Mouse (Mus musculus): Measurements from ENCODE around the gene Armc10.
A peak's percentile ranks its signal among the peaks of the same experiment; 100 is the strongest.
"Not testable (repeated sequence)": the region's sequence is repeated elsewhere in the genome, so short reads cannot be mapped to it uniquely, and the experiment has no call there.

Armc10 gene

DNA sequence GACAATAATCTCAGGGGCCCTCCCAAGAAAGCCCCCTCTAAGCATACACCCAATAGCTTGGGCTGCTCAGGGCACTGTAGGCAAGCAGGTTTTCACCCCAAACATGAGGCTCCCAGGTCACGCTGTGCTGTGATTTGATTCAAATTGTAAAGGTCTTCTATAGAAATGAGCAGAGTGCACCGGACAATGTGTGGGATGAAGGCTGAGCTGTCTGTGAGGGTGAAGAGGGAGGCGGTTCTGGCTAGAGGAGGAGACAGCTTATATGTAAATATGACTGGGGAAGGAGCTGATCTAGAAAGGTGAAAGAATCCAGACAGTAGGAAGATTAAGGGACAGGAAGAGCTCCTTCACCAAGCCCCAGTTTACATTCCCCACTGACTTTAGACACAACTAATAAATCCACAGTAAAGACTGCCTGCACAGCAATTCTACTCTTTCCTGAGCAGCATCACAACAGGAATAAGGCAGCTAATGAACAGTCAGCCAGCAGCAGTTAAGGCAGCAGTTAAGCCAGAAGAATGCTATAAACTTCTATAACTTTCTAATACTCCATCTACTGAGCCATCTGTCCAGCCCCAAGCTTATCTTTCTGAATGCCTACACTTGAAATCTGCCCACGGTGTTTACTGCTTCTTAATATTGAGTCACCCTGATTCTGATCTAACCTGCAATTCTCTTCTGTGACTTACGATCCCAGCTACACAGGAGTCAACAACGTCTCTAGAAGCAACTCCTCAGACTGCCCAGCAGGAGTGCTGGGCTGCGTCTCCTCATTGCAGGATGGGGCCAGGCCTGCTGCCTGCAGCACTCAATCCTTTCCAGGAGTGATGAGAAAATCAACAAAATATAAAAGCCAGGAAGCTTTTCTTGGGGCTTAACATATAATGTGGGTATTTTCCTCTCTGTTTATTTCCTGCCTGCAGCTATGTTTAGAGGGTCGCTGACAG, 21.9 kb downstream of the Armc10 start:
- no peak for DNase-seq (ENCODE audit: low spot score)

DNA sequence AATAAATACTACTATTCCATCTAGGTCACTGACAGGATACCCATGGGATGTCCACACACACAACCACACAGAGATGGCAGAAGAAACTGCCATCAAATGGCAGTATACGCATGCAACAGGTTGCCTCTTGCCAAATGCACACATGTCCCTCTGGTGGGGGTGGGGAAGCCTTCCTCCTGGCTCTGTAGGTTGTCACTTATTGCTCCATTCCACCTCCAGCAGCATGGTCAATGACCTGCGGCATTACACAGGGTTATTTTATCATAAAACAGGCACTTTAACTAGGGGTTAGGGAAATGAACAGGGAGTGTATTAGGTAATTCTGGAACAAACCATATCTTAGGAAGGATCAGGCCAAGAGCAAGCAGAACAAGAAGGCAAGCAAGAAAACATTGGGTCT, 23.7 kb downstream of the Armc10 start:
- no peak for DNase-seq (ENCODE audit: low spot score)

DNA sequence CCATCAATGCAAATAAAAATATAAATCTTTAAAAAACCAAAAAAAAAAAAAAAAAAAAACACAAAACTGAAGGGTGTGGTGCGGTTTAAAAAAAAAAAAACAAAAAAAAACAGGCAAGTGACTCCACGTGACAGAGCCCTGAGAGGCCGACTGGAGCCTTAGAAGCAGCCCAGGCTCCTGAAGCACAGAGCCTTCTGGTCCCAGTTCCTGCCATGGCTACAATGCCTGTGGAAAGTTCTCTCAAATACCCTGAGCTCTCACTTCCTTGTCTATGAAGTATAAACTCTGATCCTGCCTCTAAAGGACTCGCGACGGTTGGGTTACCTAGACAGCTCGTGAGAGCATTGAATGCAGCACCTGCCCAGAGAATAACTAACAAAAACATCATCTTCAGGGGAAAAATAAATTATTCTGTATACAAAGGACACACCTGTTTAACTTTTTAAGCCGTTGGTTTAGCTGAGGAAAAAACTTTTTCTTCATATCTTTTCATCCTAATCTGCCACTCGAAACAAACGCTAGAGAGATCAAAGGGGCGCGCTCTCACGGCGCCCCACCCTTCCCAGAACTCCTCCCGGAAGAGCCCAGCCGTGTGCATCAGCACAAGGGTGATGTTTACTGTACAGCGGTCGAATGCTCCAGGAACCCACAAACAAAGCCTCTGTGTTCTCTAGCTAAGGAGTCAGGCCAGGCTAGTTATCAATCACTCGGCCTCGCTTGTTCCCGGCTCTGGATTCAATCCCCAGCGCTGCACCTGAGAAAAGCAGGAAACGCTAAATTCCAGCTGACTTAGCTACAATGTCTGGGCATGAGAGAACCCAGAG, 27.4 kb downstream of the Armc10 start:
- no peak for DNase-seq (ENCODE audit: low spot score)

DNA sequence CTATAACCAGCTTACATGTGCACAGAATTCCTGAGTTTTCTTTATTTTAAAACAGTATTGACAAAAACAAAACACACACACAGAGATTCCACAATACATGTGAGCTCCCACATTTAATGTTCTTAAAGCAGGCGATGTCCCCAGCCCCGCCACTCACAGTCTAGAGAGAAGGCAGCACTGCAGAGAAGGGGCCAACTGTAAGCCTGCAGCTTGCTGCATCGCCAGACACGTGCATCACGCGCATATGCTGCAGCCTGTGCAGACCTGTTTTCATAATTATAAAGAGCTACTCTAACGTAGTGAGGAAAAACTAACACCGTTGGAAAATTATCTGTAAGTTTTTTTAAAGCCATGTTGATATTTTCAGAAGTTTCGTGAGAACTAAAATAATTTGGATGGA, 28.1 kb downstream of the Armc10 start:
- DNase-seq (ENCODE audit: low spot score), result no peak

DNA sequence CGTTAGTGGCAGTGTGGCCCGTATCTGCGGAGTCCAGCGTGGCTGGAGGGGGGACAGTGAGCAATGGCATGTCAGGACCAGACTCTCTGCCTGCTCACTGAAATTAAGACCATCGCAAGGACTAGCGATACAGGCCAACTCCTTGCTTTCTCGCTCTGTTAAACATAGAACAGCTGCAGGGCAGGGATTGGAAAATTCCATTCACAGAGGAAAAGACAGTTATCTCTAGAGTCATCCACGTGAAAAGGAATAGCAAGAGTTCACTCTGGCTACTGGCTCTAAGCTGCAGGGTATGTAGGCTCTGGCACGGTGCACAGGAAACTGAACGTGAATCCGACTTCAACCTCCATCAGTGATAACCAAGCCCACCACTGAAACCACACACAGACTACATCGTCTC, 29.4 kb downstream of the Armc10 start:
- DNase-seq (ENCODE audit: low spot score), result no peak

DNA sequence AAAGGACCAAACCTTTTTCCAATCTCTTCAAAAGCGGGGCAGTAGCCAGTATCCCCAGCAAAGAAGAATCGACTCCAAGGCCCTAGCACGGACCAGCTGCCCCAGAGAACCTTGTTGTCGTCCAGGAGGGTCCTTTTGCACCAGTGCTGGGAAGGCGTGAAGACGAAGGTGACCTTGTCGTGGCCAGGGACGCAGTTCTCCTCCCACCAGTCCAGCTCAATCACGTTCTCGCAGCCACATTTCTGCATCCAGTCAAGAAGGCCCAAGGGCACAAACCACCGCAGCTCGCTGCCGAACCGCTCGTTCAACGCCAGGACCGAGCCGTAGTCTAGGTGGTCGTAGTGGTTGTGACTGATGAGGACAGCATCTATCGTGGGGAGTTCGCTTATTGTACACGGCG, 29.9 kb downstream of the Armc10 start:
- no peak for DNase-seq (ENCODE audit: low spot score)

DNA sequence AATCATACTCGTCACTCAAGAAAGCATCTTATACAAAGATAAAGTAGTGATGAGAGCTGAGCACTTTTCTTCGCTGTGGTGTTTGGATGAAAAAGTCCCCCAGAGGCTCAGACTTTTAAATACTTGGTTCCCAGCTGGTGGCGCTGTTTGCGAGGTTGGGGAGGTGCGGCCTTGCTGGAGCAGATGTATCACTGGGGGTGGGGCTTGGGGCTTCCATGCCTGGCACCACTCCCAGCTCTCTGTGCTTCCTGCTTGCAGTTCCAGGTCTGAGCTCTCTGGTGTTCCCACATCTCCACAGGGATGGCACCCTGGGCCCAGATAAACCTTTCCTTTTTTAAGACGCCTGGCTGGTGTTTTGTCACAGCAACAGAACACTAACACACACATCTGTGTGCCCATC, 32.3 kb downstream of the Armc10 start:
- no peak for DNase-seq (ENCODE audit: low spot score)

DNA sequence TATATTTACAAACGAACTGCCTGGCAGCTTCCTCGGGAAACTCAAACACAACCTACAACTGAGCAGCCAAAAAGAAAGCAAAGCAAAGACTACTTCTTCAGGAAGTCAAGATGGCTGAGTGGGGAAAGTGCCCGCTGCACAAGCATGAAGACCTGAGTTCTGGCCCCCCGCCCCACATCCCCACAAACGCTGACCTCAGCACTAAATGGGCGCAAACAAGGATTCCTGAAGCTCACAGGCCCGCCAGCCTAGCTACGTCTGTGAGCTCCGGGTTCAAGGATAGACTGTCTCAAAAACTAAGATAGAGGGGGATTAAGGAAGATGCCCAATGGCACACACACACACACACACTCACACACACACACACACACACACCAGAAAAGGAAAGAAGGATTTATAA, 32.8 kb downstream of the Armc10 start:
- DNase-seq (ENCODE audit: low spot score), result no peak

DNA sequence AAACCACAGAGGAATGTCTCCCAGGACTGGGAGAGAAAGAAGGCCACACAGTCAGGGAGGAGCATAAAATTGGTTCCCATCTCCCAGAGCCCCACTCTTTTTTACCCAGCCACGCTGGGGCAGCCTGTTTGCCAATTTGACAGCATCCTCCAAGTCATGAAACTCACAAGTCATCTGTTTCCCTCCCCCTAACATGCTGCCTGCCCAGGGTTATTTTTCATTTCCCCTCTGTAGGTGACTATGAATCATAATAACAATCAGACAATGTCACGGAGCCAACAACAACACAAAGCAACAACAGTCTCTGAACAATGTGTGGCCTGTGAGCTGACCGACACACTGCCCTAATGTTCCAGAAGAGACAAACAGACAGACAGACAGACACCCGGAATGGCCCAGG, 34.4 kb downstream of the Armc10 start:
- DNase-seq (ENCODE audit: low spot score), result no peak

DNA sequence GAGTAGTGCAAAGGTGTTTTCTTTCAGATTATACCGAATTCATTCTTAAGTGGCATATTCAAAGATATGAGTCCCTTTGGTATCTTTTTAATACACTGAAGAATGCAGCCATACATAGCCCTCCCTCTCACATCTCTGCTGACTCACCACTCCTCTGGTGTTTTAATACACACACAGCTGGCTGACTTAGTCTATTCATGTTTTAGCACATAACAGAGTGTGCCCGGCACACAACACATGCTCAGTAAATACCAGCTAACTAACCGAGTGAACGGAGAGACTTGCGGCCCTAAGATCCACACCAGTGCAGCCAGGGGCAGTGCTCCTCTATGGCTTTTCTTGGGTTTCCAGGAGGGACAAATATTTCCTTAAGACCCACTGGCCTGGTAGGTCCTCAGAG, 35.3 kb downstream of the Armc10 start:
- no peak for DNase-seq (ENCODE audit: low spot score)

DNA sequence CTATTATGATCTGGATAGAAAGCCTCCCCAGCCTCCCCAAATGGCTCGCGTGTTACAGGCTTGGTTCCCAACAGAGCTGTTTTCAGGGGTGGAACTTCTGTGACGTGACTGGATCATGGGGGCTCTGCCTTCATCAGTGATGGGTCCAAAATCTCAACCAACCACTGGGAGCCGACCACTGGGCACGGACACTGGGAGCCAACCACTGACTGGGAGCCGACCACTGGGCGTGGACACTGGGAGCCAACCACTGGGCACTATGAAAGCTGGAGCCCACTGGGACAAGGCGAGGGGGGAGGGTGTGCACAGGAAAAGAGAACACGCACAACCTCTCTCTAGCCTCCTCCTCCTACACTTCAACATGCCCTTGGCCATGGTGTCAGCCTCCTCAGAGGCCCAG, 38.2 kb downstream of the Armc10 start:
- DNase-seq (ENCODE audit: low spot score), result no peak

DNA sequence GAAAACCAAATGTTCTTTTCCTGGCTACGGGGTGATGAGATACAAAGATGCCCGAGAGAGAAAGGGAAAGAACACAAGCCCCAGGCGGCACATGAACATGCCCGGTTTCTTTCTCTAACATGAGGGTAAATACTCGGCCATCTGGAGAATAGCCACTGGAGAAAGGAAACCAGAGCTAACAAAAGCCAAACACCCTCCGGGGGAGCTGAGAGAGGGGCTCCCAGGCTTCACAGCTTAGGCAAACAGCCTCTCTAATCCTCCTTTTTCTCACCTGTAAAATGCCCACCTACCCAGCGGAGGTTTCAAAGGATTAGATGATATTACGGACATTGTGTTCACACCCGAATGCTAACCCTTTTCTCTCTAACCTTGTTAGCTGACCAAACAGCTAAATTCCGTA, 39.4 kb downstream of the Armc10 start:
- no peak for DNase-seq (ENCODE audit: low spot score)

DNA sequence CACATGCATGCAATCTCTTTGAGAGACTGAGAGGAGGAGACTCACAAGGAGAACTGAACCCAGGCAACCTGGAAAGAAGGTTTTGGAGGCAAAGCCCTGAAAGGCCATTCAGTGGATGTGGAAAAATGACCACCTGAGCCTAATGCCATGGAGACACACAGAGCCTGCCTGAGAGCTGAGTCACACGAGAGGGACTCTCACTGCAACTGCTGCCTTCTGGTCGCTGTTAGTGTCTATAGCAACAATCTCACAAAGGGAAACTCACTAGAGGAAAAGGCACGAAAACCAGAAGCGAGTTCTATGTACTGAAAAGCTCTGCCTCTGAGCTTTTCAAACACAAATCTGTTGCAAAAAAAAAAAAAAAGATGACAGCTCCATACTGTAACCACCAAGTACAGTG, 41.4 kb downstream of the Armc10 start:
- no peak for DNase-seq (ENCODE audit: low spot score)

DNA sequence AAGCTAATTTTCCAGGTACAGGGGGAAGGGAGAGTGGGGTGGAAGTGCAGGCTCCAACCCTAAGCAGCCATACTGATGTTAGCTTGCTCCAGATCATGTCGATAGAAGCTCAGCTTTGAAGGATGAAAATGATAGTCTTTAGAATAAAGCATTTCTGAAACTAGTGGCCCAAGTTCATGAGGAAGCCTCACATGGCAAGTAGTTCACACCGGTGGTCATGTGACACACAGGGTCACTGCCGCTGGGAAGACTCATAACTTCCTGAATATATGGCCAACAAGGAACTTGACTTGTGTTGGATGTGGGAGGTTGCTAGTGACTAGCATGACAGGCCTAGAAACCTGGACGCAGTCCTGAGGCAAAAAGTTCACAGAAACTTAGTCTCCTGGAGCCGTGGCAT, 46.6 kb downstream of the Armc10 start:
- no peak for DNase-seq (ENCODE audit: low spot score)

DNA sequence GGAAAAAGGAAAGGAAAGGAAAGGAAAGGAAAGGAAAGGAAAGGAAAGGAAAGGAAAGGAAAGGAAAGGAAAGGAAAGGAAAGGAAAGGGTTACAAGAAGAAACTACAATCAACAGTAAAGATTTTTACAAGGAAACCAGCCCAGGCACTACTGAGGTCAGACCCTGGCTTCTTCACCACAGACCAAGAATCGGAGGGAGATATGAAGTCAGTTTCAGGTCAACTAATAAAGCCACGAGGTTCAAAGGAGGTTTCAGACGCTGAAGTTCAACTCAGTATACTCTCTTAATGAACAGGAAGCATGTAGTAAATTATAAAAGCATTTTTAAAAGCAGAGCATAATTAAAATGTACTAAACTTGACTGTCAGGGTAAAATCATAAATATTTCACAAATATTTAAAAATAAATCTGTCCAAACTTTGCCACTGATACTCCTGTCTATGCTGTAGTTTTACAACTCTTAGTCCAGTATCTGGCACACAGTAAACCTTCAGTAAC, 47.8 kb downstream of the Armc10 start:
- DNase-seq (ENCODE audit: low spot score), result no peak

DNA sequence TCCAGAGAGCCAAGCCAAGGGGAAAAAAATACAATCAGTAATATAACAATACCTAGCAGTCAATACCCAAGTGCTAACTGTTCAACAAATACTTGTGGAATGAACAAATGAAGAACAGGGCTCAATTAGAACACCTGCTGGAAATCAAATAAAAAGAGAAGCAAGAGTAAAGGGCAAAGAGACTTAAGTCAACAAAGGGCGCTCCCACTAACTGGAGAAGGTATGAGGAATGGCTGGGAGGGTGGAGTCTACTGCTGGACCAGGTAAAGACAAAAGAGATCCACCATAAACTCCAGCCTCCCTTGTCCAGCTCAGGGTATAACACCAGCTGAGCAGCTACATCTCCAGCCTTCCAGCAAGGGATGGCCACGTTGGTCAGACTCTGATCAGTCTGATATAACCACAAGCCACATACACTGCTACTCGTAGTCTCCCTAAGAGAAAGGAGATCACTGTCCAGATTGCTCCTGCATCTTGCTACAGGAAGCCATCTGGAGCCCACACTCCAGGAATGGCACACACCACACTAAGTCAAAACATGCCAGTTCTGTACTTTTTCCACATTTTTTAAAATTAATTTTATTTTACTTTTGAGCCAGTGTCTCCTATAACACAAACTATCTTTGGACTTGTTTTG, 49.4 kb downstream of the Armc10 start:
- DNase-seq (ENCODE audit: low spot score), result no peak

DNA sequence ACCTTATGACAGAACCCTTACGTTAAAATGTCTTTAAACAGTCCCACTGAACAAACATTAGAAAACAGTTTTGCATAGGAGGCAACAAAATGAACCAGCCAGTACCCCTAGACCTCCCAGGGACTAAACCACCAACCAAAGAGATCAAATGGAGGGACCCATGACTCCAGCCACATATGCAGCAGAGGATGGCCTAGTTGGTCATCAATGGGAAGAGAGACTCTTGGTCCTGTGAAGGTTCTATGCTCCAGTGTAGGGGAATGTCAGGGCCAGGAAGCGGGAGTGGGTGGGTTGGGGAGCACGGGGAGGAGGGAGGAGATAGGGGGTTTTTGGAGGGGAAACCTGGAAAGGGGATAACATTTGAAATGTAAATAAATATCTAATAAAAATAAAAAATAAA, 53.9 kb downstream of the Armc10 start:
- not testable (repeated sequence) for DNase-seq (ENCODE audit: low spot score)

DNA sequence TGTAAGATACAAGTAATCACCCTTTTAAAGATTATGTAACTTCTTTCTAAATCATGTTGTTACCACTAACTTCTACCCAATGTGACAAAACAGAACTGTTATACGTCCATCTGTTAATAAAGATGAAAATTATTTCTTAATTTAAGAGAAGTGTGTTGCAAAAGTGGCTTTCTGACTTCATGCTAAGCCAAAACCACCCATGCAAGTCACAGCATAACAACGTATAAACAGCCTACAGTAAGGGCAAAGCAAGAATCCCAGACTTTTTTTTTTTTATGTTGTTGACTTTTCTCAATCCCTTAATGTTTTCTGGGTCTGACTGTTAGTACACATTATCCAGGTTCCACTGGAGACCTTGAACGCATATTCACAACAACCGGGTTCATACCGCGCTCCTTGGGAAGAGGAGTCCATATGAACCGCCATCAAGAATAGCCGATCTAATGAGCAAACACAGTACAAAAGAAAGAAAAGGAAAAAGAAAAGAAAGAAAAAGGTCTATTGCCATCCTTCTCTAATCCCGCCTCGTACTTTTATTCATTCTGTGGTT, 54.7 kb downstream of the Armc10 start:
- DNase-seq (ENCODE audit: low spot score), result no peak

DNA sequence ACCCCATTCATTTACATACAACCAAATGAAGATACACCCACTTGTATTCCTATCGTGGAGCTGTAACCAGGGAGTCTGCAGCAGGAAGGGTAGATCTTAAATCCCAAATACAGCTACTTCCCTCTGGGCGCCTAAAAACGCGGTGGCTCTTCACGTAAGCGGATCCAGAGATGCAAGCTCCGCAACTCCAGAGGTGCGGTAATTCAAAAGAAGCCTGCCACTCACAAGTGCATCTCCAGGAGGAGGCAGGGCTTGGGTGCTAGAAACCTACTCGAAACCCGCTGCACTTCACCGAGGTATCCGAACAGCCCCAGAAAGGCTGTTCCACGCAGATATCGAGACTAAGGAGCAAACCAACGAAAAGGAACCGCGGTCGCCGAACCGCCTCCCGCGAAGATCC, 55.3 kb downstream of the Armc10 start:
- DNase-seq (ENCODE audit: low spot score), result no peak

DNA sequence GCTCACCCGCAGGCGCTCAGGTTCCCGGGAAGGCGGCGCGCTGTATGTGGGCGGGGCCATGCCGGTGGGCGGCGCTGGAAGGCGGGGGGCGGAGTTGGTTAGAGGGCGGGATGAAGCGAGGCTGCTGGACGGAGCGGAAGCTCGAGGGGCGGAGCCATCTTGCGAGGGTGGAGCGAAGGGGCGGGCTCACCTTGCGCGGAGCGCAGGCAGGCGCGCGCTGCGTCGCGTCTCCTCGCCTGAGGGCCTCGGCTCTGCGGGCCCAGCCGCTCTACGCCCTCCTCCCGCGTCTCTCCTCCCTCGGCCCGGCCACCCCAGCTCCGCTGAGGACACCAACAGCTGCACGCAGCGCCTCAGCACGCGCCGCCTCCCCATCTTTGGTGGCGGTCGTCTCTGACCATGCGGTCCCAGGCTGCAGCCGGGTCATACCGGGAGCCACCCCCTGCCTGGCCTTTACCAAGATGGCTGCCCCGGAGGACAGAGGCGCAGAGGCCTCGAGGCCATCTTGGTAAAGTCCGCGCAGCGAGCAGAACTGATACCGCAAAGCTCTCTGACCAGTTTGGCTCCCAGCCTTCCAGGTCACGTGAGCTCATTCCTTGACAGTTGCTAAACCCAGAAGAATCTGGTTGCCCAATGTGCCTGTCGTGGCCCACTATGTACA, 55.9 kb downstream of the Armc10 start, which contains the start of gene Napepld:
TSS of gene Napepld (minus strand) at position 46 of the 658 bp plus-strand sequence.
- peak; percentile 98 for DNase-seq (ENCODE audit: low spot score)

DNA sequence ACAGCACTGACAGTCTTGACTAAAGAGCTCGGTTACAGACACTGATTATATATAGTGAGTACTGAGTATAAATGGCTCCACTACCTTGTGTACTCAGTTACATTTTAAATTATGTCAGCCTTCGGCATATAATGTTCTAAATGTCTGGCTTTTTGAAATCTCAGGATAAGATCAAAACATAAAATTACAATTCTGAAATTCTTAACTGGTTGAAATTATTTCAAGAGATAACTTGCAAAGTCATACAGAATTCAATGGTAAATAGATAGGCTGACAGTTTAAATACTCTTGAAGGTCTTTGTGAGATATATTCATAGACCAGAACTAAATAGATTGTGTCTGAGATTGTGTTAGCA, 56.4 kb downstream of the Armc10 start:
- no peak for DNase-seq (ENCODE audit: low spot score)

All from layer of hippocampus, adult 9-10 months (tissue).